8 mouse cellular contexts compared by ENCODE assay signal in the genomic region with DNA sequence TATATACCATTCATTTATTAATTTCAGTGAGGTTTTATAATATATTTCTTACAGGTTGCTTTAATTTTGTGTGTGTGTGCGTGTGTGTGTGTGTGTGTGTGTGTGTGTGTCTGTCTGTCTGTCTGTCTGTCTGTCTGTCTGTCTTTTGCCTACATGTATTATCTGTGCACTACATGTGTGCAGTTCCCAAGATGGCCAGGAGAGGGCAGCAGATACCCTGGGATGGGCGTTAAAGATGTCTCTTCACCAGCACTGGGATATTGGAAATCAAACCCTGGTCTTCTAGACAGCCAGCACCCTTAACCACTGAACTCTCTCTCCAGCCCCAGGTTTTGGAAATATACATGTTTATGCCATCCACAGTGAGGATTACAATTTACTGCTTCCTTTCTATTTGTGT. TPM values are rescaled to one million over a fixed set of nuclear protein-coding genes. Genes with fewer than 3 reads are reported as not detected.
DNase-seq lines count a peak whose midpoint lies in the region; ATAC-seq lines count a peak whose summit lies in the region.
"Had no signal": no experiment of that assay in that cellular context is flagged by ENCODE, and none has a peak within 500 bp of the region (broad histone marks: within the 10 kb centered on the region; RNA-seq: fewer than 3 reads in every experiment).

No protein-coding gene starts in this region.

- ATAC-seq in hindbrain, embryonic 14.5 days (ENCODE audit: low FRiP score) = no peak
- no peak for ATAC-seq in hindbrain, embryonic 13.5 days (ENCODE audit: low FRiP score)

- no peaks in the 10 kb centered on the region for H3K4me1 ChIP-seq in hindbrain, embryonic 14.5 days (replicated peaks; ENCODE audit: control insufficient read depth, insufficient read depth, low read length)
- no peaks in the 10 kb centered on the region for H3K4me1 ChIP-seq in hindbrain, embryonic 13.5 days (replicated peaks)

- H3K27me3 ChIP-seq in hindbrain, embryonic 14.5 days (ENCODE audit: control insufficient read depth, insufficient read depth, low read length) = no peaks in the 10 kb centered on the region
- H3K27me3 ChIP-seq in hindbrain, embryonic 13.5 days = no peaks in the 10 kb centered on the region

- peak; percentile 65 for DNase-seq in hindbrain, embryonic 14.5 days (ENCODE audit: low spot score)
- peak; percentile 44 for DNase-seq in 3T3-L1 (ENCODE audit: low read depth, low spot score)
- DNase-seq in CD4-positive helper T cell, adult 2 months (ENCODE audit: low read depth, low spot score) = peak; percentile 31
- DNase-seq in embryo, embryonic 10 days (ENCODE audit: low spot score) = peak; percentile 75
- peak; percentile 5 to 13 for DNase-seq in lung, adult 18-20 months
- peak; percentile 11 for DNase-seq in testis, postnatal 14 days (ENCODE audit: low spot score)

- H3K4me3 ChIP-seq in hindbrain, embryonic 14.5 days (replicated peaks; ENCODE audit: low read length) = no peak overlapping the region
- H3K4me3 ChIP-seq in hindbrain, embryonic 13.5 days = no peak overlapping the region

- no peak overlapping the region for H3K9ac ChIP-seq in hindbrain, embryonic 14.5 days
- H3K9ac ChIP-seq in hindbrain, embryonic 13.5 days = no peak overlapping the region

- 35% methylated on average over 2 of the region's 2 CpGs for WGBS in hindbrain, embryonic 14.5 days
- 40% methylated on average over 2 of the region's 2 CpGs for WGBS in hindbrain, embryonic 13.5 days

- H3K36me3 ChIP-seq in hindbrain, embryonic 14.5 days (replicated peaks; ENCODE audit: control insufficient read depth, insufficient read depth) = no peaks in the 10 kb centered on the region
- no peaks in the 10 kb centered on the region for H3K36me3 ChIP-seq in hindbrain, embryonic 13.5 days

- no peaks in the 10 kb centered on the region for H3K9me3 ChIP-seq in hindbrain, embryonic 14.5 days (ENCODE audit: control insufficient read depth, low read length)
- peaks cover 6% of the 10 kb centered on the region; the same call in 1 of the 2 replicates for H3K9me3 ChIP-seq in hindbrain, embryonic 13.5 days

- no peak overlapping the region for H3K27ac ChIP-seq in hindbrain, embryonic 14.5 days
- H3K27ac ChIP-seq in hindbrain, embryonic 13.5 days = no peak overlapping the region

- H3K4me2 ChIP-seq in hindbrain, embryonic 14.5 days (replicated peaks) = no peak overlapping the region
- no peak overlapping the region for H3K4me2 ChIP-seq in hindbrain, embryonic 13.5 days

RNA-seq across cellular contexts. Expression of a gene that starts 16.5 kb away (rescaled TPM):
- polyA plus RNA-seq in hindbrain, embryonic 14.5 days (2014; fragmentation: Nextera tagmentation; extraction: Ambion mirVana) = 7.6 and 8.5 TPM in 2 replicates
- 4.6 and 5.1 TPM in 2 replicates for polyA plus RNA-seq in hindbrain, embryonic 13.5 days (2015; fragmentation: Nextera tagmentation; extraction: Ambion mirVana)

RNA-seq across cellular contexts. Expression of a gene that starts 26.4 kb away (rescaled TPM):
- 0.10 and 0.28 TPM in 2 replicates for polyA plus RNA-seq in hindbrain, embryonic 14.5 days (2014; fragmentation: Nextera tagmentation; extraction: Ambion mirVana)
- polyA plus RNA-seq in hindbrain, embryonic 13.5 days (2015; fragmentation: Nextera tagmentation; extraction: Ambion mirVana) = 0.47 and 0.49 TPM in 2 replicates
- polyA plus RNA-seq: lung, embryonic 16.5 days had no signal

Comparison
In these comparisons a context has a peak if more than half of its experiments do, and no peak if none do; other contexts are left out.
1. DNase-seq: peak in every context shown above with its lines; median percentile 75 in embryo, embryonic 10 days; 65 in hindbrain, embryonic 14.5 days; 44 in 3T3-L1; 31 in CD4-positive helper T cell, adult 2 months; 11 in testis, postnatal 14 days; 9 in lung, adult 18-20 months.